Comparison of ENCODE assay signal across 1 mouse cellular context in genomic region chr17:29178503-29179059, GRCm38 (mm10).
TF ChIP-seq lines count a peak whose summit lies in the region.

No protein-coding gene starts in this region.

TF ChIP-seq in CH12.LX, 34 proteins besides CTCF, POLR2A, EP300 and RAD21 (continued from another document):
- TF ChIP-seq MAZ (IDR thresholded peaks at IDR 0.05; ENCODE audit: low read depth, low read length) (no peak), ETS1 (conservative IDR thresholded peaks at IDR 0.05; ENCODE audit: low read depth, low read length) (peak; percentile 51; the same call in 1 of the 2 replicates), MAFK (IDR thresholded peaks at IDR 0.05; ENCODE audit: insufficient replicate concordance, low read length) (no peak), SMC3 (IDR thresholded peaks at IDR 0.05; ENCODE audit: low read depth, low read length) (peak; percentile 33; the same call in 1 of the 2 replicates), ZC3H11A (IDR thresholded peaks at IDR 0.05; ENCODE audit: low read depth, low read length) (no peak), MEF2A (IDR thresholded peaks at IDR 0.05; ENCODE audit: borderline replicate concordance, low read depth, low read length) (peak; percentile 64; the same call in 1 of the 2 replicates), CHD1 (IDR thresholded peaks at IDR 0.05; ENCODE audit: low read depth, low read length) (no peak), NRF1 (IDR thresholded peaks at IDR 0.05; ENCODE audit: low read depth, low read length) (no peak), UBTF (IDR thresholded peaks at IDR 0.05; ENCODE audit: low read depth, low read length) (no peak), TCF12 (IDR thresholded peaks at IDR 0.05; ENCODE audit: low read depth, low read length) (peak; percentile 90), ZMIZ1 (IDR thresholded peaks at IDR 0.05; ENCODE audit: low read depth, low read length) (no peak), ZKSCAN1 (IDR thresholded peaks at IDR 0.05; ENCODE audit: borderline replicate concordance, low read depth, low read length) (no peak), JUN (IDR thresholded peaks at IDR 0.05; ENCODE audit: insufficient read depth, low read depth, low read length) (no peak), USF2 (conservative IDR thresholded peaks at IDR 0.05; ENCODE audit: low read depth, low read length) (no peak), RCOR1 (conservative IDR thresholded peaks at IDR 0.05; ENCODE audit: low read depth, low read length) (no peak; the same call in 1 of the 2 replicates), IRF4 (IDR thresholded peaks at IDR 0.05; ENCODE audit: low read depth, low read length) (peak; percentile 62), SIN3A (IDR thresholded peaks at IDR 0.05; ENCODE audit: low read length) (no peak), KAT2A (IDR thresholded peaks at IDR 0.05; ENCODE audit: insufficient replicate concordance, low read length) (no peak)
